Mouse (Mus musculus) monocyte, adult 5-6 weeks (primary cell): ENCODE data around the gene Pacsin2. TPM values are rescaled to one million over a fixed set of nuclear protein-coding genes. Genes with fewer than 3 reads are reported as not detected.

Experiments used
- ATAC-seq: fragments of 153-309, 156-312 bp; replicated peaks from 2 replicates; pipeline ENCODE4 v1.8.0; 2017; ENCODE audit warnings: mild to moderate bottlenecking; ENCODE audit not compliant: low TSS enrichment, insufficient number of reproducible peaks, severe bottlenecking, poor library complexity, low FRiP score
- total RNA-seq: library from RNA; stranded (forward); fragments of 200-1000, 200-491, 200-594 nt; gene quantifications from 3 replicates; pipeline ENCODE4 v1.2.3, GENCODE M21; 2017

The Pacsin2 gene
- total RNA-seq, 1 experiment from 2014 or later: 92.8 TPM

DNA sequence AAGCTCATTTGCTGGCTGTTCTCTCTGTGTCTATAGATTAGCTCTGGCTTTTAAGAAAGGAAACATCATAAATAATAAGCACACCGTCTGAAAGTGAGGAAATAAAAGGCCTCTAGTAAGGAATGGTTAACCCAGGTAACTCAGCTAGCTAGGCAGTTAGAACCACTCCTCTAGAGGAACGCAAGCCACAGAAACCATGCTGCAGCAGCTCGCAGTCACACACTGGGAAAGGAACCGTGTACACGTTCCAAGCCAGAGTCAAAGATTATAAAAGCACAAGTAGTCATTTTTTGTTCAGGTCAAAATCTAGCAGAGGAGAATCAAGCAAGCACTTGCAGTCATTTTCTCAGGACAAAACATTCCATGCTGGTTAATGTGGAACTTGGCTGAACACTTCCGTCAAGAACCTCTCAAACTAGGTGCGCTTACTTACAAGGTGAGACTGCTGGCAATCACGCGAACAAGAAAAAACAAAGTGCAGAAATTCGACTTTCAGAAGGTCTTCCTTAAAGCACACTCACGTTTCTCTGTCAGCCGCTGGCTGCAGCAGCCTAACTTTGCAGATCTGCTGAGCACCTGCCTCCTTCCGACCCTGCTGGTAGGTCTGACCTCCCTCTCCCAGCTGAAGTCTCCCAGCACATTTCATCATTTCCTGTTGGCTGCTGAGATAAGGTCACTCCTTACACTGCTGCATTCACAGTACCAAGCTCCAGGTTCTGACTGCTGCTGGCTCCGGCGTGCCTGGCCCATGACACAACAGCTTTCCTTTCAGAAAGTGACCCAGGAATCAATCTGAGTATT, 32.0 kb downstream of the Pacsin2 start:
- 0 out of 2 replicates have a peak, but pooled peaks have one; percentile 40 for ATAC-seq

DNA sequence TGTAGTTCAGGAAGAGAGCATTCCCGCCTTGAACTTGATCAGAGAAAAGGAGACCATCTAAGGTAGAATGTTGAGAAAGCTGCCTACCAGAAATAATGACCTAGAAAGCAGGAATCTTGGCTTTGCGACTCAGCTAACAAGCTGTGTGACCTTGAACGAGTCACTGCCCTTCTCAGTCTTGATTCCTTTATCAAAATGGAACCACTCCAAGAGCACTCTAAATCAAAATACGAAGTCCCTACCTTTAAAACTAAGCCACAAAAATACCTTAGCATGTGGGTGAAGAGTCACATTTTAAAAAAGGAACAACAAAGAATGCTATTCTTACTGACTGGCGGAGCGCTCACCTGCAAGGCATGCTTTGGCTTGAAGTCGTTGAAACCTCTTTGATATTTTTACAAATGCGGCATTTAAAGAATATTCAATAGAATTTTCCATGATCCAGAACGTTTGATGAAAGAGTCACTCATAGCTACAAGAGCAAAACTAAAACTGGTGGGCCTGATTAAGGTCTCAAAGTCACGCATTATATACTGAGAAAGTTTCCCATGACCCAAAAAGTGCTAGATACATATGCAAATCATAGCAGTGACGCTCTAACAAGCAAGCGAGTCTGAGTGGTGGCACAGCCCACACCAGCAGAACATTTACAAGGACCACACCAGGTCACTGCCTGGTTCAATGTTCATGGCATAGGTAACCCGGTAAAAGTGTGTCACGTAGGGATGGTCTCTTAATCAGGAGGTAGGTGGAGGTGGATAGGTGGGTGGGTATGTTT, 33.2 kb downstream of the Pacsin2 start:
- ATAC-seq: no peak

DNA sequence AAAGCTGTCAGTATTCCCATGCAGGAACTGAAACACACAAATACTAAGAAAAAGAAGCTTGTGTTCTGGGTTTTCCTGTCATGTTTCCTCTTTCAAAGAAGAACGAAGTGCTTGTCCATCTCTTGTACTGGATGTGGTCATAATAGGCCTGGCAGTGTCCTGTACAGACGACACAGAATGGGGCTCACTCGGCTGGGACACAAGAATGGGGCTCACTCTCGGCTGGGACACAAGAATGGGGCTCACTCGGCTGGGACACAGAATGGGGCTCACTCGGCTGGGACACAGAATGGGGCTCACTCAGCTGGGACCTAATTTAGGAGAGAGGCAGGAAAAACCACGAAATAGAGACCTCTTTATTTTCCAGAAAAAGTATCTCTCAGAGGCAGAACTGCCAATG, 34.0 kb downstream of the Pacsin2 start:
- ATAC-seq: no peak

DNA sequence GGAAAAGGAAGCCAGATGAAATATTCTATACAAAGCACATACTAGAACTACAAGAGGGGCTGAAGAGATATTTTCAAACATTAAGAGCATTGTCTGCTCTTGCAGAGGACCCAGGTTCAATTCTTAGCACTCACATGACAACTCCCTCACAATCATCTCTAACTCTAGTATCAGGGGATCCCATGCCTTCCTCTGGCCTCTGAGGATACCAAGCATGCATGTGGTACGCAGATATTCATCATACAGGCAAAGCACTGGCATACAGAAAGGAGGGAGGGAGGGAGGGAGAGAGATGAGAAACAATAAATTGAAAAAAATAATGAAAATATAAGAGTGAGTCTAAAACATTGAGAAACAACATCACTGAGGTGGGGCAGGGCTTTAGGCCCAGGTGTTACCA, 35.8 kb downstream of the Pacsin2 start:
- no peak for ATAC-seq

DNA sequence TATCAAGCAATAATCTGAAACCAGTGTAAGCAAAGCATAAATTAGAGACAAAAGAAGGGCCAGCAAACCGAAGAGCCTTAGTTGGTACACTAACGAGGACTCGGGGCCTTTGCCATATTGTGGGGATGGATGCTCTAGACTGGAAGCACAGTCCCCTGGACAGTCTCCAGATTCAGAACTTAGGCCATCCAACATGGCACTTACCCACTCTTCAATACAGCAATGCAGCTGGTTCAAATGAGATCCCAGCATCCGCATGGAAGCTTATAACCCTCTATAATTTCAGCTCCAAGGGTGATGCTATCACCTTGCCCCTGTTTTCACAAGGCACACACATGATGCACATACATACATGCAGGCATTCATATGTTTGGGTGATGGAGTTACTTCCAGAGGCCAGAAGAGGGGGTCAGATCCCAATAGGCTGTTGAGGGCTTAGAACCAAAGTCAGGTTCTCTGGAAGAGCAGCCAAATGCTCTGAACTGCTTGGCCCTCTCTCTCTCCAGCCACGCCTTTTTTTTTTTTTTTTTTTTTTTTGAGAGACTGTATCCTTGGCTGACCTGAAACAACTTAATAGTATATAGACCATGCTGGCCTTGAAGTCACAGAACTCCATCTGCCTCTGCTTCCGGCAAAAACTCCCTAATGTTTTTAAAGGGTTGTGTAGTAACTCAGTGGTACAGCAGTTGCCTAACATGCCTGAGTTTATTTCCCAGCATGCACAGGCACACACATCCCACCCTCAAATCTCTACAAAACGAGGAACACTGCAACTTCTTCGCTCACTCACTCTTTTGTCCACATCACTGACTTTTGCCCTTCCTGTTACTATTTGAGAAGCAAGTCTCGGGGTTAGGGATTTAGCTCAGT, 36.9 kb downstream of the Pacsin2 start:
- ATAC-seq: peak; percentile 34; the same call in 1 of the 2 replicates

GRCm38 (mm10) chr15:83425794-83426193, 38.6 kb downstream of the Pacsin2 start:
- 0 out of 2 replicates have a peak, but pooled peaks have one; percentile 41 for ATAC-seq

DNA sequence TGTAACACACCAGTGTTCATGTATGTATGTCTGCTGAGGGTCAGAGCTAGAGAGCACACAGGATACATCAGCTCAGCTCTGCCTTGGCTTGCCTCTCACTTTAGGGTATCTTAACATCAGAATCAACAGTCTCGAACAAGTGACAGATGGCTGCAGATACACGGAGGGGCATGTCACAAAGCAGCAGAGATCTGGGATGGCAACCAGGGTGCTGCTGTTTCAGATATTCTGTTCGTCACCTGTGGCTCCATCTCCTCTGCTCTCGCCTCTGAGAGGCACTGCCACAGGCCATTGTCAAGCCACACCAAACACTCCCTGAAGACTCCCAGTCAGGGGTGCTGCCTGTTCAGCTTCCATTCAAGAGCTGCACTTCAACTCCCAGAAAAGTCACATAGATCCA, 39.1 kb downstream of the Pacsin2 start:
- ATAC-seq: no peak

GRCm38 (mm10) chr15:83423589-83424384, 40.6 kb downstream of the Pacsin2 start:
- ATAC-seq: no peak

DNA sequence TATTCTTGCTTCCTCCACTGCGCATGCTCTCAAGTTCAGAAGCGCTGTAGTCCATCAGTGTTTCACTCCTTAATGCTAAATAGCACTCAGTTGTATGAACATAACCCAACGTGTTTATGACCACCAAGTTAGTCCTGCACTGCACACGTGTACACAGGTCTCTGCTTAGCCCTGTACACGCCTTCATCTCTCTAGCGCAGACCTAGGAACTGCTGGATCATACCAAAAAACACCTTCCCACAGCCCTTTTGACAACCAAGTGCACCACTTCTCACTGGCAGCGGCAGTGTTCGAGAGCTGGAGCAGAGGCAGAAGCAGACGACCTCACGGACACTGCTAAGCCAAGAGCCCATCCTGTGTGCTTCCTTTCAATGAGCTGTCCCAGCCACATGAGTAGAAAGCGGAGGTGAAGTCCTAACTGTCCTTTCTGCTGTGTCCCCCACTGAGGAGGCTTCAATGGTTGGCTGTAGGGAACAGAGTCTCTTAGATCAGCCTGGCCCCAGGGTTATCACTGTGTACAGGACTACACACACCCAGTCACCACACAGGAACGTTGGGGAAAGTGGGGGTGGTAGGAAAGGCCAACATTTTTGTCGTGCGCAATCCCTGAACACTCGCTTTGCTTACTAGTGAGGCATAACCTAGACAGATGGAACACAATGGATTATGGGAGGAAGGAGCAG, 42.0 kb downstream of the Pacsin2 start:
- ATAC-seq: no peak

DNA sequence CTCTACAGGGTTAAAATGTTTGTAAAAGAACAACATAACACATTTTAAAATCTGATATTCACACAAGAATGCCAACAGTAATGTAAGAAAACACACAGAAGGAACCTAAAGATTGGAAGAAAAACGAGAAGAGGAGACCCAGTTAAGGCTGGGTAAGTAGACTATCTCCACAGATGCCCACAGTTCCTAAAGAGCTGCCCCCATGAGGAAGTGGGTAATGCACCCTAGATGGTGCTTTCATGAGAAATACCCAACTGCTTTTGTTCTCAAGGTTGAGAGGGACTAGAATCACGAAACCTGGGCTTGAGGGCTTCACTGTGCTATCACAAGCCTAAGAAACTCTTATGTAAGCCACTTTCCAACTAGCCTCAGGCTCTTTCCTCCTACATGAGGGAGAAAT, 44.8 kb downstream of the Pacsin2 start:
- no peak; the same call in 1 of the 2 replicates for ATAC-seq

- ATAC-seq: no peak
These were observed 45.7 kb downstream of the Pacsin2 start for GRCm38 (mm10) chr15:83418685-83419084.

- ATAC-seq: no peak
These were observed 46.5 kb downstream of the Pacsin2 start for GRCm38 (mm10) chr15:83417916-83418315.

DNA sequence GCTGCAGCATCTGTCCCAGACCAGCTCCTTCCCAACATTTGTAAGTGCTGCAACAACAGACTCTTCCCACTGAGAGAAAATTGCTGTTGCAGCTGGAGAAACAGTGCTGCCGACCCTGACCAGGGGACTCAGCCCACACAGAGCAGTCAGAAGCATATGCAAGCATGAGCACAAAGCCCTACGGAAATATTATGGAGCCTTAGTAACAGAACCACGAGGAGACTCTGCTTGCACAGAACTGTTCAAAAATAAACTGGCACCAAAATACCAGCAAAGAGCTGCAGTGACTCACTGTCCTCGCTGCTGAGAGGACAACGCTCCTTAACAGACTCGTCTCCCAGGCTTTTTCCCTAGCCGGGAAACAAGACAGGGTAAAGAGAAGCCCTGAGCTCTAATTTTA, 47.0 kb downstream of the Pacsin2 start:
- no peak for ATAC-seq

DNA sequence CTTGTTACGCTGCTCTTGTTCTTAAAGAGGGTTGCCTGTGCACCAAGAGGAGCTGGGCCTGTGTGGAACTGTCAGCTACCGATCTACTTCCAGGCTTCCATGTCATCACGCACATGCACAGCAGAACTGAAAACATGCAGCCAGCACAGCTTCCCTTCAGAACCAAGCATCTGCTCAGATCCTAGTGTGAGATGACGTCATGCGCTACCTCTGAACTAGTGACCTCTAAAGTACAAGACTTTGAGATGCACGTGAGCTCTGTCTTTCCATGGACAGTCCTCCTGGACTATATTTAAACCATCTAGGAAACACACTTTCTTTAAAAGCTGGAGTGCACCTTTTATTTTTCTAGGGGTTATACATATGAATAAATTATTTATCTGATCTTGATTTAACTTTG, 49.0 kb downstream of the Pacsin2 start:
- ATAC-seq: no peak

- no peak for ATAC-seq
These were observed 52.8 kb downstream of the Pacsin2 start for GRCm38 (mm10) chr15:83411616-83412015.

DNA sequence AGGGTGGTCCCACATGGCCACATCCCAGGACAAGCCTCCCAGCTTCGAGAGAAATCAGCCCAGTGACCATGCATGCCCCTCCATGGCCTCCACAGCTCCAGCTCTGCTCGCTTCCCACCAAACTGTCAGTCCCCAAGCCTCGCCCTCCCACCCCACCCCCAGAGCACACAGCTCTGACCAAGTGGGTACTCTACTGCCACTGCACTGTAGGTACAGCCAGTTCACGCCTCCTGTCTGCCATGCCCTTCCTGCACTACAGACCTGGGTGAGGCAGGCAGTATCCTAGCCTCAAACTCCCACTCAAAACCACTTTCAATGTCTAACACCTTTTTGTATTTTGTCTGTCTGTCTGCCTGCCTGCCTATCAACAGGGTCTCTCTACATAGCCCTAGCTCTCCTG, 53.7 kb downstream of the Pacsin2 start:
- ATAC-seq: no peak

DNA sequence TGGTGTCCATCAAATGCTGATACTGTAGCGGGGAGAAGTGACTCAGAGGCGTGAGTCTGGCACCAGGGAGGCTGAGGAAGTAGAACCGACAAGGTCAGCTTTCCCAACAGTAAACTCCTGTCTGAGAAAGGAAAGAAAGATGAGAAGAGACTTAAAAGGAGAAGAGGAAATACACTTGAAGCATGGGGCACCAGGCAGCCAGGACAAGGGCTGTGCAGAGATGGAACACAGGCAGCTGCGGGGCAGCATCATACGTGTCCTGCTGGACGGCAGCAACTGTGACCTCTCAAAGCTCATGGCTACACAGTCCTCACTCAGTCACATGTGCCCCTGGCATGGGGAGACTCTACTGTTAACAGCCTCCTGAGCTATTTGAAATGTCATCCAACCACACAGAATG, 54.1 kb downstream of the Pacsin2 start:
- ATAC-seq: no peak
